Mouse (Mus musculus) forebrain, embryonic 11.5 days (tissue): ENCODE data around the gene Tead1. TPM values are rescaled to one million over a fixed set of nuclear protein-coding genes. Genes with fewer than 3 reads are reported as not detected.

Source experiments
- ATAC-seq: fragments of 200-750 bp; cut with Nextera tagmentation; replicated peaks from 2 replicates; pipeline ENCODE4 v1.8.0; 2017; ENCODE audit warnings: moderate TSS enrichment; ENCODE audit not compliant: low FRiP score
- DNase-seq: peaks from one replicate; pipeline ENCODE4 v3.0.0-alpha.2; 2017; ENCODE audit warnings: low spot score
- H3K27ac ChIP-seq: fragments of 300-500 bp; sonication (generic); 2 replicates; pipeline ENCODE4 v1.5.1; 2014; ENCODE audit warnings: low read depth, low read length
- H3K27me3 ChIP-seq: fragments of 300-500 bp; sonication (generic); 2 replicates; pipeline ENCODE4 v1.6.1; 2014; ENCODE audit warnings: mild to moderate bottlenecking, low read length, mixed read lengths; ENCODE audit not compliant: control insufficient read depth, insufficient read depth
- H3K36me3 ChIP-seq: fragments of 300-500 bp; sonication (generic); 2 replicates; pipeline ENCODE4 v1.6.1; 2014; ENCODE audit warnings: mild to moderate bottlenecking, low read length, moderate library complexity, mixed read lengths; ENCODE audit not compliant: control insufficient read depth, insufficient read depth
- H3K4me1 ChIP-seq: fragments of 300-500 bp; sonication (generic); replicated peaks from 2 replicates; pipeline ENCODE4 v1.6.1; 2014; ENCODE audit warnings: low read length, mixed read lengths; ENCODE audit not compliant: control insufficient read depth, insufficient read depth
- H3K4me2 ChIP-seq: fragments of 300-500 bp; sonication (generic); 2 replicates; pipeline ENCODE4 v1.6.1; 2014; ENCODE audit warnings: low read depth, mild to moderate bottlenecking, low read length, moderate library complexity, mixed read lengths; ENCODE audit not compliant: severe bottlenecking
- H3K4me3 ChIP-seq: fragments of 300-500 bp; sonication (generic); 2 replicates; pipeline ENCODE4 v1.5.1; 2014; ENCODE audit warnings: low read depth, low read length
- H3K9ac ChIP-seq: fragments of 300-500 bp; sonication (generic); 2 replicates; pipeline ENCODE4 v1.6.1; 2014; ENCODE audit warnings: low read length
- H3K9me3 ChIP-seq: fragments of 300-500 bp; sonication (generic); 2 replicates; pipeline ENCODE4 v1.6.1; 2016; ENCODE audit warnings: low read length, mixed read lengths; ENCODE audit not compliant: control insufficient read depth
- WGBS: fragments of 180-500 bp; shearing (Covaris S2); extraction: QIAGEN DNeasy Blood & Tissue Kit; methylation state at CpG from one replicate; pipeline ENCODE4 v1.1.7; 2014; 5-methylcytosine and 5-hydroxymethylcytosine counted together
- polyA plus RNA-seq: library from polyadenylated mRNA; unstranded; fragments of >200 nt; fragmentation: Nextera tagmentation; extraction: Ambion mirVana; gene quantifications from 2 replicates; pipeline ENCODE4 v1.2.1, GENCODE M21; 2014

The Tead1 gene
- polyA plus RNA-seq, 1 experiment from 2014 or later: 24.9 TPM

DNA sequence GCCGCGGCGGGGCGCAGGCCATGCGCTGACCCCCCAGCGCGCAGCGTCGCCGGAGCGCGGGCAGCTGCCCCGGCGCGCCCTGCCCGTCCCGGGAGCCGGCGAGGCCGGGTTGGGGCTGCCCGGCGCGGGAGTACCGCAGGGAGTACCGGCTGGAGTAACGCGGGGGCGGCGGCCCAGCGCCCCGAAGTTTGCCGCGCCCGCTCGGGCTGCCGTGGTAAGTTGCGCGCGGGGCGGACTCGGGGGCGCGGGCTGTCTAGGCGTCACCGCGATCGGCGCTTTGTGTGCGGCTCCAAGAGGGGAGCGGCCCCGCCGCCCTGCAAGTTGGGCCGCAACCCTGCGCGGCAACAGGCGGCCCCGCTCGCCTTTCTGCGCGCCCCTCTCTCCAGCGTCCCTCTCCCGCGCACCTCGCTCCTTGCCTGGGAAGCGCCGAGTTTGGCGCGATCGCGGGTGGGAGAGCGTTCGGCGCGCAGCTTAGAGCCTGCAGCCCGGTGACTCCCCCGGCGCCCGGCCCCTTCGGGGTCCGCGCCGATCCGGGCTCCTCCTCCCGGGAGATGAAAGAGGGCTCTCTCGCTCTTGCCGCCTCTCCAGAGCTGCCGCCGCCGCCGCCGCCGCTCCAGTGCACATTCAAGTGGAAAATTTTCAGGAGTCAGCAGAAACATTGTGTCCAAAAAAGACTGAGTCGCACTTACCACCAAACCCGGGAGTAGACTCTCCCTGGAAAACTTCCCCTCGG, 561 bp downstream of the Tead1 start:
- H3K4me1 ChIP-seq: peaks cover 17% of the 10 kb centered on the region
- peak overlapping the region; percentile 96 for H3K9ac ChIP-seq
- H3K4me3 ChIP-seq: peak overlapping the region; percentile 91
- H3K9me3 ChIP-seq: no peaks in the 10 kb centered on the region
- H3K27ac ChIP-seq: peak overlapping the region; percentile 86
- H3K36me3 ChIP-seq: no peaks in the 10 kb centered on the region
- under 1% methylated on average over 86 of the region's 95 CpGs for WGBS
- ATAC-seq: peak; percentile 77
- H3K4me2 ChIP-seq: peak overlapping the region; percentile 78
- no peaks in the 10 kb centered on the region for H3K27me3 ChIP-seq
- peak; percentile 91 for DNase-seq

DNA sequence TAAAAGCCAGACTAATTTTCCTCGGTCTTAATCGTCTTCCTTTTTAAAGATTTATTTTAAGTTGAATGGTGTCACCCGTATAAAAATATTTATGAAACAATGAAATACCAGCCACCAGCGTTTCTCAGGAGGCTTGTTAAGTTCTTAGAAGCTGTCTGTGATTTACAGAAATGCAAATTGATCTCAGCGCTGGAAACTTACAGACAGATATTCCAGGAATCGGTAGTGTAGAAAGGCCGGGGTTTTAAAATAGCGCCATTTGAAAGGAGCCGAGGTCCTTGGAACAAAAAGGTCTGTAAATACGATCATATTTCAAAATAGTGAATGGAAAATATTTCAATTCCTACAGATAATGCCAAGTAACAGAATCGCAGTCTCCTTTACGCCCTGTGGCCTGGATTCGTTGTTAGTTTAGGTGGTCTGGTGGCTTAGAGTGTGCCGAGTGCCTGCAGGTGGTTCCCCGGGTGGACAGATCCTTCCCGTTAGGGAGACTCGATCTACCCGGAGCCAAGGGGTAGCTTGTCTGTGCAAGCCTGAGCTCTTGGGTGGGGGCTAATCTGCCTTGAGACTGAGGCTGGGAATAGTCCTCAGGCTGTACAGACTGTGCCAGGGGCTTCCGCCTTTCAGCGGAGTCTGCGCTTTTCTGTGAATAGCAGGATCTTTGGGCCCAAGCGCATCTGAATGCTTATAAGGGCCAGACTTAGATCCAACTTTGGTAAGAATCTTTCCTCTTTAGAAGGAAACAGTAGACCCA, 1.6 kb downstream of the Tead1 start:
- DNase-seq: peak; percentile 74
- Histone ChIP-seq H3K27ac (peak overlapping the region; percentile 55; the same call in 1 of the 2 replicates), H3K4me2 (peak overlapping the region; percentile 78), H3K4me3 (peak overlapping the region; percentile 91), H3K27me3 (no peaks in the 10 kb centered on the region), H3K9me3 (no peaks in the 10 kb centered on the region), H3K9ac (peak overlapping the region; percentile 96), H3K4me1 (peaks cover 27% of the 10 kb centered on the region), H3K36me3 (no peaks in the 10 kb centered on the region)
- WGBS: under 1% methylated on average over 22 of the region's 22 CpGs
- ATAC-seq: no peak; the same call in 1 of the 2 replicates

GRCm38 (mm10) chr7:112684626-112685561, 5.8 kb downstream of the Tead1 start:
- no peaks in the 10 kb centered on the region for H3K9me3 ChIP-seq
- ATAC-seq (peak; percentile 60), DNase-seq (peak; percentile 72)
- H3K27me3 ChIP-seq: no peaks in the 10 kb centered on the region
- WGBS: 4% methylated on average over 23 of the region's 23 CpGs
- no peak overlapping the region; the same call in 1 of the 2 replicates for H3K9ac ChIP-seq
- H3K27ac ChIP-seq: peak overlapping the region; percentile 67
- H3K4me1 ChIP-seq: peaks cover 39% of the 10 kb centered on the region
- H3K4me2 ChIP-seq: peak overlapping the region; percentile 45
- no peaks in the 10 kb centered on the region for H3K36me3 ChIP-seq
- peak overlapping the region; percentile 10 for H3K4me3 ChIP-seq

- no peak overlapping the region for H3K9ac ChIP-seq
- DNase-seq (no peak), ATAC-seq (no peak)
- no peaks in the 10 kb centered on the region for H3K9me3 ChIP-seq
- 57% methylated on average over 3 of the region's 3 CpGs for WGBS
- H3K4me3 ChIP-seq: no peak overlapping the region
- H3K4me2 ChIP-seq: no peak overlapping the region
- peaks cover 48% of the 10 kb centered on the region for H3K4me1 ChIP-seq
- peak overlapping the region; percentile 67; the same call in 1 of the 2 replicates for H3K27ac ChIP-seq
- H3K27me3 ChIP-seq: no peaks in the 10 kb centered on the region
- H3K36me3 ChIP-seq: no peaks in the 10 kb centered on the region
Measured at GRCm38 (mm10) chr7:112685993-112686392, 6.9 kb downstream of the Tead1 start.

GRCm38 (mm10) chr7:112686586-112686985, 7.5 kb downstream of the Tead1 start:
- WGBS: 51% methylated on average over 10 of the region's 10 CpGs
- Histone ChIP-seq H3K9me3 (no peaks in the 10 kb centered on the region), H3K27me3 (no peaks in the 10 kb centered on the region), H3K9ac (no peak overlapping the region), H3K27ac (no peak overlapping the region), H3K4me1 (peaks cover 53% of the 10 kb centered on the region), H3K4me2 (no peak overlapping the region), H3K4me3 (no peak overlapping the region), H3K36me3 (no peaks in the 10 kb centered on the region)
- DNase-seq: peak; percentile 55
- ATAC-seq: no peak

GRCm38 (mm10) chr7:112688425-112689001, 9.4 kb downstream of the Tead1 start:
- no peak overlapping the region for H3K4me2 ChIP-seq
- DNase-seq (no peak), ATAC-seq (no peak)
- H3K4me3 ChIP-seq: no peak overlapping the region
- no peak overlapping the region for H3K27ac ChIP-seq
- no peaks in the 10 kb centered on the region for H3K9me3 ChIP-seq
- H3K27me3 ChIP-seq: no peaks in the 10 kb centered on the region
- H3K4me1 ChIP-seq: peaks cover 46% of the 10 kb centered on the region
- no peaks in the 10 kb centered on the region for H3K36me3 ChIP-seq
- H3K9ac ChIP-seq: no peak overlapping the region
- WGBS: 39% methylated on average over 9 of the region's 9 CpGs

DNA sequence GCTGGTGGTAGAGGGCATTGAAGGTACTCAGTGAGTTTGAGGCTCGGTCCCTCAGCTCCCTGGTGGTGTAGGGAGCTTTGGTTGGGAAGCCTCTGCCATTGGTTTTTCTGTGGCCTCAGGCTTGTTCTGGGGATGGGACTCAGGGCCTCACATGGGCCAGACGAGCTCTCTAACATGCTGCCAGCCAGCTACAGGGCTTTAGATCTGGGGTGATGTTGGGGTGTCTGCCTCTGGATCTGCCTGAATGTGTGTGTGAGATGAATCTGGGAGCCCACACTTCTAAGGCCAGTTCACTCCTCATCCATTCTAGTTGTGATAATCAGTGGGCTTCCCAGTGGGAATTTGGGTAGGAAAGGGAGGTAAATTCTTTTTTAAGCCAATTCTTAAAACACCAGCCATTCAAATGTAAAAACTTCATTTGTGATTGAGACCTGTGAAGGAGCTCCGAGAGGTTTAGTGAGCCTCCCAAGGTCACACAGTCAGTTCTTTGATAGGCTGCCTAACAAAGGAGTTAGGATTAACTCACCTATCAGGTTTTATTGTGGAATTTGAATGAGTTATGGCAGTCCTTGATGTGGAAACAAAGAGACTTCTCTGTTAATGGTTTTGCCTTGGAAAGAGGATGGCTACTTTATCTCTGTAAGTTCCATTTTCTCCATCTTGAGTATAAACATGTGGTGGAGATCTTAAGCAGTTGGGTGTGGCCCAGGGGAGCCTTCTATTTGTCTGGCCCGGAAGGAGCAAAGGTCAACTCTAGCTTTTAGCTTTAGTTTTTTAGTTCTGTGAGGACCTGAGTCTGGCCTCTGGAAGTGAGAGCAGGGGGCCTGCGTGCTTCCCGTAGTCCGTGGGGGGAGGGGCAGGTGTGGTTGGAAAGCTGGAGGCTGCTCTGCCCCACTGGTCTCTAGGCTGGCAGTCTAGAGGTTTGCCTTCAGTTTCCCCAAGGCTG, 12.0 kb downstream of the Tead1 start:
- no peaks in the 10 kb centered on the region for H3K27me3 ChIP-seq
- H3K4me3 ChIP-seq: no peak overlapping the region
- peaks cover 36% of the 10 kb centered on the region for H3K4me1 ChIP-seq
- WGBS: 13% methylated on average over 7 of the region's 7 CpGs
- no peak for DNase-seq
- no peak overlapping the region for H3K4me2 ChIP-seq
- H3K27ac ChIP-seq: no peak overlapping the region
- no peak overlapping the region for H3K9ac ChIP-seq
- H3K36me3 ChIP-seq: no peaks in the 10 kb centered on the region
- H3K9me3 ChIP-seq: no peaks in the 10 kb centered on the region
- no peak for ATAC-seq
